21 mouse cellular contexts compared by ENCODE assay signal in genomic region chr2:40456374-40456773, GRCm38 (mm10).
"Had no signal": no experiment of that assay in that cellular context is flagged by ENCODE, and none has a peak within 500 bp of the region (broad histone marks: within the 10 kb centered on the region; RNA-seq: fewer than 3 reads in every experiment).

No protein-coding gene starts in this region.

- H3K9me3 ChIP-seq: kidney, embryonic 15.5 days; limb, embryonic 10.5 days; limb, embryonic 13.5 days; liver, embryonic 12.5 days; liver, embryonic 15.5 days; lung, embryonic 15.5 days; megakaryocyte, embryonic 14.5 days; midbrain, embryonic 10.5 days; midbrain, embryonic 13.5 days had no signal

- H3K27ac ChIP-seq: kidney, embryonic 15.5 days; limb, embryonic 10.5 days; limb, embryonic 13.5 days; liver, embryonic 12.5 days; liver, embryonic 15.5 days; lung, embryonic 15.5 days; midbrain, embryonic 10.5 days; midbrain, embryonic 13.5 days; stomach, postnatal 0 days had no signal

- H3K4me2 ChIP-seq: kidney, embryonic 15.5 days; limb, embryonic 13.5 days; liver, embryonic 12.5 days; liver, embryonic 15.5 days; lung, embryonic 15.5 days; midbrain, embryonic 13.5 days had no signal

- H3K4me3 ChIP-seq: kidney, embryonic 15.5 days; limb, embryonic 10.5 days; limb, embryonic 13.5 days; liver, embryonic 12.5 days; liver, embryonic 15.5 days; lung, embryonic 15.5 days; megakaryocyte, embryonic 14.5 days; midbrain, embryonic 10.5 days; midbrain, embryonic 13.5 days; myocyte had no signal

- H3K9ac ChIP-seq: kidney, embryonic 15.5 days; limb, embryonic 13.5 days; liver, embryonic 12.5 days; liver, embryonic 15.5 days; lung, embryonic 15.5 days; midbrain, embryonic 13.5 days had no signal

- H3K36me3 ChIP-seq: kidney, embryonic 15.5 days; limb, embryonic 10.5 days; limb, embryonic 13.5 days; liver, embryonic 12.5 days; liver, embryonic 15.5 days; lung, embryonic 15.5 days; midbrain, embryonic 10.5 days; midbrain, embryonic 13.5 days had no signal

- ATAC-seq: liver, embryonic 12.5 days; midbrain, embryonic 13.5 days; midbrain, embryonic 16.5 days had no signal

- DNase-seq: kidney, adult 11 months; kidney, adult 8-10 months; kidney, postnatal 10 days; kidney, postnatal 36 days; liver; lung, adult 18-20 months; lung, postnatal 10 days; lung, postnatal 36 days; thymus, postnatal 36 days had no signal

- H3K27me3 ChIP-seq: kidney, embryonic 15.5 days; limb, embryonic 13.5 days; liver, embryonic 12.5 days; liver, embryonic 15.5 days; lung, embryonic 15.5 days; megakaryocyte, embryonic 14.5 days; midbrain, embryonic 13.5 days had no signal

- H3K4me1 ChIP-seq: kidney, embryonic 15.5 days; limb, embryonic 10.5 days; limb, embryonic 13.5 days; liver, embryonic 12.5 days; liver, embryonic 15.5 days; lung, embryonic 15.5 days; megakaryocyte, embryonic 14.5 days; midbrain, embryonic 10.5 days; midbrain, embryonic 13.5 days had no signal
